Mouse (Mus musculus) ES-E14 (cell line): ENCODE data around the gene Gm14180. TPM values are rescaled to one million over a fixed set of nuclear protein-coding genes. Genes with fewer than 3 reads are reported as not detected.

Experiments used
- total RNA-seq: library from RNA; depleted of rRNA; stranded (reverse); fragments of 300-350 nt; gene quantifications from 2 replicates; pipeline ENCODE4 v1.2.3, GENCODE M21; 2012; rRNA removed

The Gm14180 gene
- total RNA-seq, 1 experiment = not detected

Other genes starting within 250 kb of the Gm14180 start
- 0.16 and 0.18 TPM in 2 replicates for gene Krt23, start 241.2 kb downstream of the Gm14180 start, total RNA-seq
- not detected in 2 replicates for gene Krt39, start 213.0 kb downstream of the Gm14180 start, total RNA-seq
- gene Krt40, start 191.1 kb downstream of the Gm14180 start, total RNA-seq = not detected in 2 replicates
- gene Krtap3-3, start 183.4 kb downstream of the Gm14180 start, total RNA-seq = not detected in 2 replicates
- gene Krtap3-2, start 177.4 kb downstream of the Gm14180 start, total RNA-seq = not detected in 2 replicates
- gene Gm11939, start 174.8 kb downstream of the Gm14180 start, total RNA-seq = not detected in 2 replicates
- gene Krtap3-1, start 167.7 kb downstream of the Gm14180 start, total RNA-seq = not detected in 2 replicates
- not detected in 2 replicates for gene Krtap1-5, start 153.3 kb downstream of the Gm14180 start, total RNA-seq
- not detected in 2 replicates for gene Krtap1-4, start 150.6 kb downstream of the Gm14180 start, total RNA-seq
- gene Krtap1-3, start 143.0 kb downstream of the Gm14180 start, total RNA-seq = not detected in 2 replicates
- not detected in 2 replicates for gene Krtap9-3, start 136.2 kb downstream of the Gm14180 start, total RNA-seq
- gene Gm11938, start 131.0 kb downstream of the Gm14180 start, total RNA-seq = not detected in 2 replicates
- not detected in 2 replicates for gene Gm11937, start 124.1 kb downstream of the Gm14180 start, total RNA-seq
- not detected in 2 replicates for gene Krtap2-4, start 119.4 kb downstream of the Gm14180 start, total RNA-seq
- not detected in 2 replicates for gene Gm11562, start 113.9 kb downstream of the Gm14180 start, total RNA-seq
- not detected in 2 replicates for gene Krtap4-1, start 106.1 kb downstream of the Gm14180 start, total RNA-seq
- gene Krtap4-2, start 99.2 kb downstream of the Gm14180 start, total RNA-seq = not detected in 2 replicates
- gene Krtap4-7, start 90.2 kb downstream of the Gm14180 start, total RNA-seq = not detected in 2 replicates
- gene Gm11555, start 84.1 kb downstream of the Gm14180 start, total RNA-seq = not detected in 2 replicates
- not detected in 2 replicates for gene Gm11563, start 75.3 kb downstream of the Gm14180 start, total RNA-seq
- gene Krtap4-6, start 68.3 kb downstream of the Gm14180 start, total RNA-seq = not detected in 2 replicates
- gene Gm14190, start 43.5 kb downstream of the Gm14180 start, total RNA-seq = not detected in 2 replicates
- not detected in 2 replicates for gene Gm11595, start 38.6 kb upstream of the Gm14180 start, total RNA-seq
- not detected in 2 replicates for gene Krtap4-8, start 46.4 kb upstream of the Gm14180 start, total RNA-seq
- not detected in 2 replicates for gene Krtap4-9, start 50.9 kb upstream of the Gm14180 start, total RNA-seq
- gene Gm11596, start 59.2 kb upstream of the Gm14180 start, total RNA-seq = not detected in 2 replicates
- gene Gm11569, start 64.6 kb upstream of the Gm14180 start, total RNA-seq = not detected in 2 replicates
- gene Gm11554, start 70.2 kb upstream of the Gm14180 start, total RNA-seq = not detected in 2 replicates
- 1.3 and 1.5 TPM in 2 replicates for gene Krtap4-13, start 75.6 kb upstream of the Gm14180 start, total RNA-seq
- gene Gm11564, start 81.4 kb upstream of the Gm14180 start, total RNA-seq = 0.89 and 1.4 TPM in 2 replicates
- gene 2300003K06Rik, start 103.8 kb upstream of the Gm14180 start, total RNA-seq = not detected in 2 replicates
- not detected in 2 replicates for gene Krtap4-16, start 117.3 kb upstream of the Gm14180 start, total RNA-seq
- not detected in 2 replicates for gene Gm11568, start 123.6 kb upstream of the Gm14180 start, total RNA-seq
- not detected in 2 replicates for gene Gm11559, start 130.2 kb upstream of the Gm14180 start, total RNA-seq
- not detected in 2 replicates for gene Krtap9-1, start 139.1 kb upstream of the Gm14180 start, total RNA-seq
- gene Gm11567, start 144.9 kb upstream of the Gm14180 start, total RNA-seq = not detected in 2 replicates
- gene Krtap31-1, start 173.6 kb upstream of the Gm14180 start, total RNA-seq = not detected in 2 replicates
- gene Gm11565, start 180.5 kb upstream of the Gm14180 start, total RNA-seq = not detected in 2 replicates
- gene Krtap31-2, start 202.0 kb upstream of the Gm14180 start, total RNA-seq = not detected in 2 replicates
- not detected in 2 replicates for gene Krtap9-5, start 214.2 kb upstream of the Gm14180 start, total RNA-seq
- not detected in 2 replicates for gene Krtap29-1, start 244.8 kb upstream of the Gm14180 start, total RNA-seq